Mouse (Mus musculus): ENCODE results near the gene Filip1.

The Filip1 gene

GRCm38 (mm10) chr9:79979274-79979673 is 33.4 kb downstream of the Filip1 start:
- DNase-seq (ENCODE audit: low read depth, low spot score) = no peak

- no peak for DNase-seq (ENCODE audit: low read depth, low spot score)
Observed at GRCm38 (mm10) chr9:79978228-79979024, 34.2 kb downstream of the Filip1 start.

GRCm38 (mm10) chr9:79977549-79977971 is 35.1 kb downstream of the Filip1 start:
- DNase-seq (ENCODE audit: low read depth, low spot score) = peak; percentile 4

- no peak for DNase-seq (ENCODE audit: low read depth, low spot score)
Observed at GRCm38 (mm10) chr9:79976789-79977188, 35.9 kb downstream of the Filip1 start.

GRCm38 (mm10) chr9:79975121-79975520 is 37.5 kb downstream of the Filip1 start:
- no peak for DNase-seq (ENCODE audit: low read depth, low spot score)

- DNase-seq (ENCODE audit: low read depth, low spot score) = peak; percentile 7
Observed at GRCm38 (mm10) chr9:79973582-79973981, 39.1 kb downstream of the Filip1 start.

GRCm38 (mm10) chr9:79972705-79973104 is 39.9 kb downstream of the Filip1 start:
- no peak for DNase-seq (ENCODE audit: low read depth, low spot score)

- no peak for DNase-seq (ENCODE audit: low read depth, low spot score)
Observed at GRCm38 (mm10) chr9:79971619-79972018, 41.0 kb downstream of the Filip1 start.

GRCm38 (mm10) chr9:79970659-79971118 is 42.0 kb downstream of the Filip1 start:
- DNase-seq (ENCODE audit: low read depth, low spot score) = no peak

GRCm38 (mm10) chr9:79969544-79969943 is 43.1 kb downstream of the Filip1 start:
- no peak for DNase-seq (ENCODE audit: low read depth, low spot score)

- DNase-seq (ENCODE audit: low read depth, low spot score) = no peak
Observed at GRCm38 (mm10) chr9:79966711-79967487, 45.8 kb downstream of the Filip1 start.

- DNase-seq (ENCODE audit: low read depth, low spot score) = no peak
Observed at GRCm38 (mm10) chr9:79965600-79966392, 46.9 kb downstream of the Filip1 start.

GRCm38 (mm10) chr9:79965003-79965402 is 47.6 kb downstream of the Filip1 start:
- no peak for DNase-seq (ENCODE audit: low read depth, low spot score)

- DNase-seq (ENCODE audit: low read depth, low spot score) = peak; percentile 18
Observed at GRCm38 (mm10) chr9:79961630-79962285, 50.9 kb downstream of the Filip1 start.

- no peak for DNase-seq (ENCODE audit: low read depth, low spot score)
Observed at GRCm38 (mm10) chr9:79960453-79960852, 52.2 kb downstream of the Filip1 start.

GRCm38 (mm10) chr9:79958395-79958794 is 54.3 kb downstream of the Filip1 start:
- no peak for DNase-seq (ENCODE audit: low read depth, low spot score)

- no peak for DNase-seq (ENCODE audit: low read depth, low spot score)
Observed at GRCm38 (mm10) chr9:79954944-79955343, 57.7 kb downstream of the Filip1 start.

- no peak for DNase-seq (ENCODE audit: low read depth, low spot score)
Observed at GRCm38 (mm10) chr9:79951984-79952383, 60.7 kb downstream of the Filip1 start.

- no peak for DNase-seq (ENCODE audit: low read depth, low spot score)
Observed at GRCm38 (mm10) chr9:79951339-79951738, 61.3 kb downstream of the Filip1 start.

- DNase-seq (ENCODE audit: low read depth, low spot score) = no peak
Observed at GRCm38 (mm10) chr9:79950666-79951065, 62.0 kb downstream of the Filip1 start.

GRCm38 (mm10) chr9:79950038-79950437 is 62.6 kb downstream of the Filip1 start:
- no peak for DNase-seq (ENCODE audit: low read depth, low spot score)

Measured in ES-CJ7 (cell line).